Mouse (Mus musculus): Measurements from ENCODE around the gene Fat2. TPM values are rescaled to one million over a fixed set of nuclear protein-coding genes. Genes with fewer than 3 reads are reported as not detected.

The Fat2 gene
- under 1 TPM; 0.03 TPM for total RNA-seq (2021)

- DNase-seq: no peak
- intact Hi-C loops (cut with DNase I): no loop called here
These were observed at the start of gene Fat2 for GRCm38 (mm10) chr11:55336101-55336891. Gene Fat2, minus strand, starts transcription at chr11:55336564.

GRCm38 (mm10) chr11:55383463-55384045, 47.2 kb upstream of the Fat2 start:
- DNase-seq: no peak
- intact Hi-C loops (cut with DNase I): loop anchor here (5.0 kb wide), 1 partner anchor 126 kb away; no protein-coding TSS in a partner anchor

GRCm38 (mm10) chr11:55380908-55381307, 44.5 kb upstream of the Fat2 start:
- intact Hi-C loops (cut with DNase I): loop anchor here (5.0 kb wide), 1 partner anchor 124 kb away; no protein-coding TSS in a partner anchor

GRCm38 (mm10) chr11:55378371-55378770, 42.0 kb upstream of the Fat2 start:
- intact Hi-C loops (cut with DNase I): no loop called here
- DNase-seq: peak; percentile 66 to 69

More at GRCm38 (mm10) chr11:55380908-55381307, 44.5 kb upstream of the Fat2 start:
- DNase-seq: no peak

- no peak for DNase-seq
- intact Hi-C loops (cut with DNase I): no loop called here
These were observed 37.5 kb upstream of the Fat2 start for GRCm38 (mm10) chr11:55373838-55374237.

GRCm38 (mm10) chr11:55373373-55373772, 37.0 kb upstream of the Fat2 start:
- intact Hi-C loops (cut with DNase I): no loop called here
- no peak for DNase-seq

GRCm38 (mm10) chr11:55372001-55372400, 35.6 kb upstream of the Fat2 start:
- no peak for DNase-seq
- intact Hi-C loops (cut with DNase I): no loop called here

GRCm38 (mm10) chr11:55369093-55369471, 32.7 kb upstream of the Fat2 start:
- DNase-seq: peak; percentile 17 to 25
- intact Hi-C loops (cut with DNase I): loop anchor here (2.0 kb wide), 1 partner anchor 106 kb away; no protein-coding TSS in a partner anchor

GRCm38 (mm10) chr11:55368388-55369092, 32.2 kb upstream of the Fat2 start:
- intact Hi-C loops (cut with DNase I): loop anchor here (2.0 kb wide), 1 partner anchor 106 kb away; no protein-coding TSS in a partner anchor
- no peak for DNase-seq

GRCm38 (mm10) chr11:55367783-55368182, 31.4 kb upstream of the Fat2 start:
- intact Hi-C loops (cut with DNase I): loop anchor here (2.0 kb wide), 1 partner anchor 105 kb away; no protein-coding TSS in a partner anchor
- DNase-seq: no peak

GRCm38 (mm10) chr11:55365840-55366239, 29.5 kb upstream of the Fat2 start:
- intact Hi-C loops (cut with DNase I): no loop called here

GRCm38 (mm10) chr11:55365242-55365641, 28.9 kb upstream of the Fat2 start:
- DNase-seq: no peak
- intact Hi-C loops (cut with DNase I): no loop called here

More at GRCm38 (mm10) chr11:55365840-55366239, 29.5 kb upstream of the Fat2 start:
- DNase-seq: no peak

GRCm38 (mm10) chr11:55364662-55365061, 28.3 kb upstream of the Fat2 start:
- peak; percentile 18 to 29 for DNase-seq

GRCm38 (mm10) chr11:55358094-55358783, 21.9 kb upstream of the Fat2 start:
- intact Hi-C loops (cut with DNase I): no loop called here
- DNase-seq: no peak

More at GRCm38 (mm10) chr11:55364662-55365061, 28.3 kb upstream of the Fat2 start:
- intact Hi-C loops (cut with DNase I): no loop called here

- no peak for DNase-seq
- intact Hi-C loops (cut with DNase I): no loop called here
These were observed 20.5 kb upstream of the Fat2 start for GRCm38 (mm10) chr11:55356846-55357245.

GRCm38 (mm10) chr11:55341961-55342371, 5.6 kb upstream of the Fat2 start:
- intact Hi-C loops (cut with DNase I): no loop called here
- no peak for DNase-seq

GRCm38 (mm10) chr11:55340789-55341188, 4.4 kb upstream of the Fat2 start:
- intact Hi-C loops (cut with DNase I): no loop called here
- DNase-seq: no peak

- DNase-seq: no peak
These were observed 837 bp upstream of the Fat2 start for GRCm38 (mm10) chr11:55337032-55337769.

GRCm38 (mm10) chr11:55335314-55336076, 869 bp downstream of the Fat2 start:
- intact Hi-C loops (cut with DNase I): no loop called here

More at GRCm38 (mm10) chr11:55337032-55337769, 837 bp upstream of the Fat2 start:
- intact Hi-C loops (cut with DNase I): no loop called here

More at GRCm38 (mm10) chr11:55335314-55336076, 869 bp downstream of the Fat2 start:
- no peak for DNase-seq

Data from heart, postnatal 36 days (tissue).